Mouse (Mus musculus): Measurements from ENCODE around the gene Zc3h7b. TPM values are rescaled to one million over a fixed set of nuclear protein-coding genes. Genes with fewer than 3 reads are reported as not detected.

Zc3h7b gene
- polyA plus RNA-seq, 1 experiment from 2014 or later = 49.9 TPM

DNA sequence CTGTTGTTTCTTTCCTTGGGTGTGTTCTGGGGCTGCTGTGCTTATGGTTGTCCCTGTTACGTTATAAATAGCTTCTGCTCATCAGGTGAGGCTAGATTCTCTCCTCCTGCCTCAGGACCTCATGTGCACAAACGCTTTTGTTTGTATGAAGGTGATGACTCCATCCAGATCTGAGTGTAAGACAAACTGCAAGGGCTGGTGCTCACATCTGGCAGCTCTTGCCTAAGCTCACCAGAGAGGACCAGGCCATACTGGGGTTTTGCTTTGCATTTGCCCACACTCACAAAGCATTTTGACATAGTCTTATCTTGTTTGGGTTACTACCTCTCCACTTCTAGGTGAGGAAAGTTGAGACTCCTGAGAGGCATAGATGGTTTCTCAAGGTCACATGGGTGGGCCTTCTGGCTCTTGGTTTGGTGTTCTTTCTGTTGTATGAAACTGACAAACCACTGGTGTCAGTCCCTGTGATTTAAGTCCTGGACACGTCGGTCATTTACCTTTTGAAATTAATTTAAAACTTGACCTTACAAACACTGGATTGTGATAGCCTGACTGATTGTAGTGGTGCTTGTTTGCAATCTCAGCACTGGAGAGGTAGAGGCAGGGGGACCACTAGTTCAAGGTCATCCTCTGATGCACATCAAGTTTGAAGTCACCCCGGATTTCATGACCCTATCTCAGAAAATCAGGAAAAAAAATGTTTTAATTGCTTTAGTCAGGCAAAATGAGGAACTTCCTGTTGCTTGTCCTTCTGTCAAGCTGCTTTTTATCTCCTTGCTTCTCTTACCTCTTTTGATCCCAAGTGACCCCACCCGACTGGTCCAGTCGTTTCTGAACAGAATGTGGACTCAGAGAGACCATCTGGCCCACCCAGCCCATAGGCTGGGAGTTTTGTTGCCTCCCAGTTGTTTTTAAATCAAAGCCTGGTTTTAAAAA is 68.1 kb downstream of the Zc3h7b start:
- Histone ChIP-seq H3K4me1 (ENCODE audit: control insufficient read depth, insufficient read depth, low read length) (peaks cover 28% of the 10 kb centered on the region), H3K36me3 (ENCODE audit: control insufficient read depth, insufficient read depth, low read length) (peaks cover 34% of the 10 kb centered on the region), H3K4me2 (ENCODE audit: low read length) (peak overlapping the region; percentile 87), H3K27me3 (replicated peaks; ENCODE audit: control insufficient read depth, insufficient read depth, low read length) (no peaks in the 10 kb centered on the region), H3K27ac (ENCODE audit: low read depth, low read length) (no peak overlapping the region), H3K9ac (ENCODE audit: low read length) (peak overlapping the region; percentile 82; the same call in 1 of the 2 replicates), H3K9me3 (replicated peaks; ENCODE audit: control insufficient read depth, low read length) (no peaks in the 10 kb centered on the region), H3K4me3 (ENCODE audit: low read depth, low read length) (peak overlapping the region; percentile 67; the same call in 1 of the 2 replicates)
- 76% methylated on average over 7 of the region's 7 CpGs for WGBS
- no peak for DNase-seq (ENCODE audit: low spot score)
- ATAC-seq = no peak

GRCm38 (mm10) chr15:81813986-81814705 is 69.3 kb downstream of the Zc3h7b start:
- Histone ChIP-seq H3K4me2 (ENCODE audit: low read length) (no peak overlapping the region), H3K4me1 (ENCODE audit: control insufficient read depth, insufficient read depth, low read length) (peaks cover 28% of the 10 kb centered on the region), H3K27ac (ENCODE audit: low read depth, low read length) (no peak overlapping the region), H3K27me3 (replicated peaks; ENCODE audit: control insufficient read depth, insufficient read depth, low read length) (no peaks in the 10 kb centered on the region), H3K9ac (ENCODE audit: low read length) (no peak overlapping the region), H3K36me3 (ENCODE audit: control insufficient read depth, insufficient read depth, low read length) (peaks cover 45% of the 10 kb centered on the region), H3K4me3 (ENCODE audit: low read depth, low read length) (no peak overlapping the region), H3K9me3 (replicated peaks; ENCODE audit: control insufficient read depth, low read length) (no peaks in the 10 kb centered on the region)
- WGBS = 51% methylated on average over 5 of the region's 5 CpGs
- no peak for ATAC-seq
- no peak for DNase-seq (ENCODE audit: low spot score)

DNA sequence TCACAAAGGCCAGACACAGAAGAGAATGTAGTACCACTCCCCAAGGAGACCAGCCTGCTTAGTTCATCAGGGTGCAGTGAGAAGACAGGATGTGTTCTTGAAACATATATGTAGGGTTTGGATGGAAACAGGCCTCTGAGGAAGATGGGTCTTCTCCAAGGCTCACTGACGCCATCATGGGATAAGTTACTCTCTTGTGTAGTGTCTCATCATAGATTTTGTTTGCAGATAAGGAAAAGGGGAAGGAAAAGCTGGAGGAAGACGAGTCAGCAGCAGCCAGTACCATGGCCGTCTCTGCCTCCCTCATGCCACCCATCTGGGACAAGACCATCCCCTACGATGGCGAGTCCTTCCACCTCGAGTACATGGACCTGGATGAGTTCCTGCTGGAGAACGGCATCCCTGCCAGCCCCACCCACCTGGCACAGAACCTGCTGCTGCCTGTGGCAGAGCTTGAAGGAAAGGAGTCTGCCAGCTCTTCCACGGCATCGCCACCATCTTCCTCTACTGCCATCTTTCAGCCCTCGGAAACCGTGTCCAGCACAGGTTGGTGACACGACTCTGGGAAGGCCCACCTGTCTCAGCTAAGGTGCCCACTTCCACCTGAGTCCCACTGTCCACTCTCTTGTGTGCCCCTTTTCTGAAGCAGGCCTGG is 70.0 kb downstream of the Zc3h7b start:
- no peak for DNase-seq (ENCODE audit: low spot score)
- 83% methylated on average over 12 of the region's 12 CpGs for WGBS

GRCm38 (mm10) chr15:81818404-81818803 is 73.5 kb downstream of the Zc3h7b start:
- no peak overlapping the region for H3K4me2 ChIP-seq (ENCODE audit: low read length)
- H3K9ac ChIP-seq (ENCODE audit: low read length) = no peak overlapping the region
- no peak overlapping the region for H3K27ac ChIP-seq (ENCODE audit: low read depth, low read length)
- WGBS = 93% methylated on average over 3 of the region's 3 CpGs
- H3K4me1 ChIP-seq (ENCODE audit: control insufficient read depth, insufficient read depth, low read length) = peaks cover under 1% of the 10 kb centered on the region; the same call in 1 of the 2 replicates
- DNase-seq (ENCODE audit: low spot score) (no peak), ATAC-seq (no peak)
- no peak overlapping the region for H3K4me3 ChIP-seq (ENCODE audit: low read depth, low read length)
- peaks cover 79% of the 10 kb centered on the region for H3K36me3 ChIP-seq (ENCODE audit: control insufficient read depth, insufficient read depth, low read length)
- no peaks in the 10 kb centered on the region for H3K9me3 ChIP-seq (replicated peaks; ENCODE audit: control insufficient read depth, low read length)
- no peaks in the 10 kb centered on the region for H3K27me3 ChIP-seq (replicated peaks; ENCODE audit: control insufficient read depth, insufficient read depth, low read length)

More for the DNA sequence above, 70.0 kb downstream of the Zc3h7b start:
- Histone ChIP-seq H3K9me3 (replicated peaks; ENCODE audit: control insufficient read depth, low read length) (no peaks in the 10 kb centered on the region), H3K36me3 (ENCODE audit: control insufficient read depth, insufficient read depth, low read length) (peaks cover 48% of the 10 kb centered on the region), H3K4me1 (ENCODE audit: control insufficient read depth, insufficient read depth, low read length) (peaks cover 22% of the 10 kb centered on the region), H3K4me3 (ENCODE audit: low read depth, low read length) (no peak overlapping the region), H3K27me3 (replicated peaks; ENCODE audit: control insufficient read depth, insufficient read depth, low read length) (no peaks in the 10 kb centered on the region), H3K9ac (ENCODE audit: low read length) (no peak overlapping the region), H3K4me2 (ENCODE audit: low read length) (no peak overlapping the region), H3K27ac (ENCODE audit: low read depth, low read length) (no peak overlapping the region)
- ATAC-seq = no peak

DNA sequence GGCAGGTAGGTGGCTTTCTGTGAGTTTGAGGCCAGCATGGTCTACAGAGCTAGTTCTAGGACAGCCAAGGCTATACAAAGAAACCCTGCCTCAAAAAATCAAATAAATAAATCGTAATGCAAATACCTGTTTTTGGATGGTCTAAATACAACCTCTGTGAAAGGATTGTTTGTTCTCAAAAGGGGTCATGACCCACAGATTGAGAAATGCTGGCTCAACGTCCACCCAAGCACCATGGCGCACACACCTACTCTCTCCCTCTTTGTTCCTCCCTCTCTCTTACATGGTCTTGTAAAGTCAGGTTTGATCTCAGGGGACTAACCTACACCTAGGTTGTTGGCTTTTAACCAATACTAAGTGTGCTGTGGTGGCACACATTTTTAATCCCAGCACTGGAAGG is 77.8 kb downstream of the Zc3h7b start:
- H3K4me2 ChIP-seq (ENCODE audit: low read length) = no peak overlapping the region
- H3K36me3 ChIP-seq (ENCODE audit: control insufficient read depth, insufficient read depth, low read length) = peaks cover 85% of the 10 kb centered on the region
- no peak overlapping the region for H3K27ac ChIP-seq (ENCODE audit: low read depth, low read length)
- H3K9me3 ChIP-seq (replicated peaks; ENCODE audit: control insufficient read depth, low read length) = no peaks in the 10 kb centered on the region
- no peak for ATAC-seq
- no peak for DNase-seq (ENCODE audit: low spot score)
- WGBS = 87% methylated on average over 3 of the region's 3 CpGs
- no peaks in the 10 kb centered on the region for H3K27me3 ChIP-seq (replicated peaks; ENCODE audit: control insufficient read depth, insufficient read depth, low read length)
- no peaks in the 10 kb centered on the region for H3K4me1 ChIP-seq (ENCODE audit: control insufficient read depth, insufficient read depth, low read length)
- H3K4me3 ChIP-seq (ENCODE audit: low read depth, low read length) = no peak overlapping the region
- H3K9ac ChIP-seq (ENCODE audit: low read length) = no peak overlapping the region

- H3K4me3 ChIP-seq (ENCODE audit: low read depth, low read length) = no peak overlapping the region
- H3K36me3 ChIP-seq (ENCODE audit: control insufficient read depth, insufficient read depth, low read length) = peaks cover 75% of the 10 kb centered on the region
- H3K9me3 ChIP-seq (replicated peaks; ENCODE audit: control insufficient read depth, low read length) = no peaks in the 10 kb centered on the region
- no peak for ATAC-seq
- H3K27ac ChIP-seq (ENCODE audit: low read depth, low read length) = no peak overlapping the region
- no peak overlapping the region for H3K9ac ChIP-seq (ENCODE audit: low read length)
- no peaks in the 10 kb centered on the region for H3K27me3 ChIP-seq (replicated peaks; ENCODE audit: control insufficient read depth, insufficient read depth, low read length)
- H3K4me1 ChIP-seq (ENCODE audit: control insufficient read depth, insufficient read depth, low read length) = no peaks in the 10 kb centered on the region
- H3K4me2 ChIP-seq (ENCODE audit: low read length) = no peak overlapping the region
- DNase-seq (ENCODE audit: low spot score) = no peak
- 90% methylated on average over 3 of the region's 3 CpGs for WGBS
Measured at GRCm38 (mm10) chr15:81824832-81825231, 80.0 kb downstream of the Zc3h7b start.

- no peaks in the 10 kb centered on the region for H3K9me3 ChIP-seq (replicated peaks; ENCODE audit: control insufficient read depth, low read length)
- no peak overlapping the region for H3K4me3 ChIP-seq (ENCODE audit: low read depth, low read length)
- ATAC-seq = no peak
- H3K4me2 ChIP-seq (ENCODE audit: low read length) = no peak overlapping the region
- H3K36me3 ChIP-seq (ENCODE audit: control insufficient read depth, insufficient read depth, low read length) = peaks cover 42% of the 10 kb centered on the region
- WGBS = 88% methylated on average over 7 of the region's 7 CpGs
- H3K27ac ChIP-seq (ENCODE audit: low read depth, low read length) = no peak overlapping the region
- H3K9ac ChIP-seq (ENCODE audit: low read length) = no peak overlapping the region
- no peaks in the 10 kb centered on the region for H3K4me1 ChIP-seq (ENCODE audit: control insufficient read depth, insufficient read depth, low read length)
- no peaks in the 10 kb centered on the region for H3K27me3 ChIP-seq (replicated peaks; ENCODE audit: control insufficient read depth, insufficient read depth, low read length)
- DNase-seq (ENCODE audit: low spot score) = no peak
Measured at GRCm38 (mm10) chr15:81828426-81829207, 83.8 kb downstream of the Zc3h7b start.

- Histone ChIP-seq H3K9me3 (replicated peaks; ENCODE audit: control insufficient read depth, low read length) (no peaks in the 10 kb centered on the region), H3K4me1 (ENCODE audit: control insufficient read depth, insufficient read depth, low read length) (no peaks in the 10 kb centered on the region), H3K36me3 (ENCODE audit: control insufficient read depth, insufficient read depth, low read length) (peaks cover 37% of the 10 kb centered on the region), H3K27me3 (replicated peaks; ENCODE audit: control insufficient read depth, insufficient read depth, low read length) (no peaks in the 10 kb centered on the region), H3K4me2 (ENCODE audit: low read length) (no peak overlapping the region), H3K27ac (ENCODE audit: low read depth, low read length) (no peak overlapping the region), H3K4me3 (ENCODE audit: low read depth, low read length) (no peak overlapping the region), H3K9ac (ENCODE audit: low read length) (no peak overlapping the region)
- WGBS = 75% methylated on average over 2 of the region's 2 CpGs
- no peak for ATAC-seq
- DNase-seq (ENCODE audit: low spot score) = no peak
Measured at GRCm38 (mm10) chr15:81829208-81829580, 84.3 kb downstream of the Zc3h7b start.
